Mouse (Mus musculus) limb, embryonic 14.5 days (tissue): Measurements from ENCODE around the gene B3gnt2. TPM values are rescaled to one million over a fixed set of nuclear protein-coding genes. Genes with fewer than 3 reads are reported as not detected.
A peak's percentile ranks its signal among the peaks of the same experiment; 100 is the strongest.

Experiments used
- ATAC-seq: fragments of 200-750 bp; cut with Nextera tagmentation; 2 replicates; pipeline ENCODE4 v1.8.0; 2017; ENCODE audit warnings: low read depth, moderate number of reproducible peaks, moderate TSS enrichment; ENCODE audit not compliant: low FRiP score
- DNase-seq: peaks from one replicate; pipeline ENCODE4 v3.0.0-alpha.2; 2015; ENCODE audit warnings: low spot score
- H3K27ac ChIP-seq: fragments of 300-500 bp; sonication (generic); replicated peaks from 2 replicates; pipeline ENCODE4 v1.5.1; 2014; ENCODE audit warnings: low read depth, mild to moderate bottlenecking, low read length, moderate library complexity, mixed read lengths
- H3K27me3 ChIP-seq: fragments of 300-500 bp; sonication (generic); 2 replicates; pipeline ENCODE4 v1.6.1; 2014; ENCODE audit warnings: low read length, mixed read lengths; ENCODE audit not compliant: control insufficient read depth, insufficient read depth
- H3K36me3 ChIP-seq: fragments of 300-500 bp; sonication (generic); 2 replicates; pipeline ENCODE4 v1.6.1; 2014; ENCODE audit warnings: mild to moderate bottlenecking, low read length, moderate library complexity, mixed read lengths; ENCODE audit not compliant: control insufficient read depth, insufficient read depth
- H3K4me1 ChIP-seq: fragments of 300-500 bp; sonication (generic); 2 replicates; pipeline ENCODE4 v1.6.1; 2014; ENCODE audit warnings: antibody characterized with exemption, low read length, mixed read lengths; ENCODE audit not compliant: control insufficient read depth, insufficient read depth
- H3K4me2 ChIP-seq: fragments of 300-500 bp; sonication (generic); replicated peaks from 2 replicates; pipeline ENCODE4 v1.6.1; 2014; ENCODE audit warnings: low read depth, mild to moderate bottlenecking, low read length, moderate library complexity; ENCODE audit not compliant: severe bottlenecking
- H3K4me3 ChIP-seq: fragments of 300-500 bp; sonication (generic); replicated peaks from 2 replicates; pipeline ENCODE4 v1.5.1; 2014; ENCODE audit warnings: low read length
- H3K9ac ChIP-seq: fragments of 300-500 bp; sonication (generic); 2 replicates; pipeline ENCODE4 v1.6.1; 2014; ENCODE audit warnings: mild to moderate bottlenecking, low read depth, low read length, moderate library complexity; ENCODE audit not compliant: severe bottlenecking
- H3K9me3 ChIP-seq: fragments of 300-500 bp; sonication (generic); 2 replicates; pipeline ENCODE4 v1.6.1; 2016; ENCODE audit warnings: low read length; ENCODE audit not compliant: control insufficient read depth
- POLR2A ChIP-seq: fragments of 200-500 bp; IDR thresholded peaks from 2 replicates; pipeline ENCODE4 v1.8.0; 2012; ENCODE audit warnings: inconsistent platforms, mild to moderate bottlenecking, moderate library complexity, borderline replicate concordance; ENCODE audit not compliant: insufficient read depth, insufficient read length; ENCODE audit errors: extremely low read depth
- WGBS: fragments of 180-500 bp; shearing (Covaris S2); extraction: QIAGEN DNeasy Blood & Tissue Kit; methylation state at CpG from one replicate; pipeline ENCODE4 v1.1.7; 2014; 5-methylcytosine and 5-hydroxymethylcytosine counted together
- polyA plus RNA-seq, 2 experiments: library from polyadenylated mRNA; depleted of rRNA in 1 of 2; stranded (reverse) in 1 of 2; unstranded in 1 of 2; fragments of >200 nt; fragmentation: Nextera tagmentation in 1 of 2; extraction: Ambion mirVana in 1 of 2; gene quantifications; 2 replicates each; pipeline versions ENCODE4 v1.2.1 to v1.2.3; 2012 to 2014

Gene B3gnt2
- polyA plus RNA-seq, 2 experiments = 6.2 to 9.7 TPM

DNA sequence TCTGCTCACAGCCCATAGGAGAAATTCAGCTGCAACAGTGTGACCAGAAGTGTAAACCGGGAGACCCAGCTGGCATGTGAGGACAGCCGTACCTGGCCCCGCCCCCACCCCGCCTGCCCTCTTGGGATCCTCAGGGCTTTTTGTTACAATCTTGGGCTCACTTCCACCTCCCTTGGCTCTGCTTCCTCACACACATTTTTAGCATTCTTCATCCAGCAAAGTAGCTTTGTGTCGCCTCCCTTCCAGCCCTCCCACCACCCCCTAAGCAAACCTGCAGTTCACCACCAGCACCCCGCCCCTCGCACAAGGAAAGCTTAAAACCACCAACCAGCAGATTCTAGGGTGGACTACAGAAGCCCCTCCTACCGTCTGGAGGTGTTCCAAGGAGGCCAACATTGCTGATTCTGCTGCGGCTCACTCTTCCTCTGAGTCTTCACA, 60.8 kb downstream of the B3gnt2 start:
- peak overlapping the region; percentile 63 for H3K27ac ChIP-seq
- no peaks in the 10 kb centered on the region for H3K9me3 ChIP-seq
- DNase-seq (peak; percentile 80), ATAC-seq (peak; percentile 74)
- TF ChIP-seq POLR2A = no peak
- no peaks in the 10 kb centered on the region for H3K27me3 ChIP-seq
- H3K4me1 ChIP-seq = peaks cover 14% of the 10 kb centered on the region
- no peak overlapping the region for H3K4me3 ChIP-seq
- 6% methylated on average over 8 of the region's 9 CpGs for WGBS
- peak overlapping the region; percentile 34 for H3K4me2 ChIP-seq
- no peak overlapping the region for H3K9ac ChIP-seq
- H3K36me3 ChIP-seq = no peaks in the 10 kb centered on the region

DNA sequence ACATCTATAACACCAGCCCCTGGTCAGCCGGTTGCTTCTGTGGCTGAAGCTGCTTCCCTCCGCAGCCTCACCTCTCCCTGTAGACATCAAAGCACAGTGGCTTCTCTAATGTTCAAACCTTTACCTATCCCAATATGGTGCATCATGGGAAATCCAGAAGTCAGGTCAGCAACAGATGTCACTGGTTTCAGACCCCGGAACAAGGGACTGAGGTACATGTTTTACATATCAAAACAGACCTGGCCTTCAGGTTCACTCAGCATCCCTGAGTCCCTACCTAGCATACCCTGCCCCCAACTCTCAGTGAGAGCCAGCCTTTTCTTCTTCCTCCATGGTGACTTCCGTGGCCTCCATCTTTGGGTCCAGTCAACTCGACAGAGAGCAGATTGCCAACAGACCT, 61.8 kb downstream of the B3gnt2 start:
- H3K9me3 ChIP-seq = no peaks in the 10 kb centered on the region

GRCm38 (mm10) chr11:22794734-22795133, 66.0 kb downstream of the B3gnt2 start:
- ATAC-seq (no peak), DNase-seq (no peak)
- Histone ChIP-seq H3K27ac (no peak overlapping the region), H3K9me3 (no peaks in the 10 kb centered on the region), H3K4me2 (no peak overlapping the region), H3K4me3 (no peak overlapping the region), H3K36me3 (no peaks in the 10 kb centered on the region), H3K9ac (no peak overlapping the region), H3K4me1 (peaks cover 5% of the 10 kb centered on the region), H3K27me3 (no peaks in the 10 kb centered on the region)
- 73% methylated on average over 1 of the region's 1 CpGs for WGBS
- TF ChIP-seq POLR2A = no peak

More for the DNA sequence above, 61.8 kb downstream of the B3gnt2 start:
- 67% methylated on average over 5 of the region's 5 CpGs for WGBS
- ATAC-seq (no peak), DNase-seq (no peak)
- Histone ChIP-seq H3K9ac (no peak overlapping the region), H3K4me3 (no peak overlapping the region), H3K27ac (no peak overlapping the region), H3K4me2 (no peak overlapping the region), H3K4me1 (peaks cover 14% of the 10 kb centered on the region), H3K27me3 (no peaks in the 10 kb centered on the region), H3K36me3 (no peaks in the 10 kb centered on the region)
- TF ChIP-seq POLR2A = no peak

- no peaks in the 10 kb centered on the region for H3K9me3 ChIP-seq
- H3K9ac ChIP-seq = no peak overlapping the region
- ATAC-seq (no peak), DNase-seq (no peak)
- TF ChIP-seq POLR2A = no peak
- no peaks in the 10 kb centered on the region for H3K27me3 ChIP-seq
- no peak overlapping the region for H3K4me2 ChIP-seq
- 89% methylated on average over 1 of the region's 1 CpGs for WGBS
- H3K4me1 ChIP-seq = no peaks in the 10 kb centered on the region
- H3K27ac ChIP-seq = no peak overlapping the region
- no peaks in the 10 kb centered on the region for H3K36me3 ChIP-seq
- no peak overlapping the region for H3K4me3 ChIP-seq
These were observed 66.9 kb downstream of the B3gnt2 start for GRCm38 (mm10) chr11:22793881-22794203.

DNA sequence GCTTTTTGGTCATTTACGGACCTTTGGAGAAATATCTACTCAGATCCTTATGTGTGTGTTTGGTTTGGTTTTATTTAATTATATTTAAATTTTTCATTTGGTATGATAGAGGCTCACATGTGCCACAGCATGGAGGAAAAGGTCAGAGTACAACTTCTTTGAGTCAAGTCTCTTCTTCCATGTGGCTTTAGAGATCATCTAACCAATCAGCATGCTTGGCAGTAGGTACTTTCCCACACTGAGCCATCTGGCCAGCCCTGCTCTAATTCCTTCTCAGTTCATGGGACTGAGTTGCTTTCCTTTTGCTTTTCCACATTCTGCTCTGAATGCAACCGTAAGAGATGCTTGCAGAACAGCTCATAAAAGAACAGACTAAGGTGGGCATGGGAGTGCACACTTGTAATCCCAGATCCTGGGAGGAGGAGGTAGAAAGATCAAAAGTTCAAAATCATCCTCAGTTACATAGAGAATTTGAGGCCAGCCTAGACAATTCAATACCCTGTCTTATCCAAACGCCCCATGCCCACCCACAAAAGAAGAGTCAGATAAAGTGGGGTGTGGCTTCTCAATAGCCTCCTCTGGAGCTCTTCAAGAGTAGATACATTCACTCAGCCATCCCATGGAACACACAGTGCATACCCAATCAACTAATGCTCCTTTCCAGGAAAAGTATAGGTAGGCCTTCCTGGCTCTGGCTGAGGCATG, 67.4 kb downstream of the B3gnt2 start:
- Histone ChIP-seq H3K9me3 (no peaks in the 10 kb centered on the region), H3K27me3 (no peaks in the 10 kb centered on the region), H3K4me1 (no peaks in the 10 kb centered on the region), H3K36me3 (no peaks in the 10 kb centered on the region), H3K4me3 (no peak overlapping the region), H3K4me2 (no peak overlapping the region), H3K27ac (no peak overlapping the region), H3K9ac (no peak overlapping the region)
- no peak for ATAC-seq
- TF ChIP-seq POLR2A = no peak
- WGBS = 67% methylated on average over 3 of the region's 3 CpGs
- no peak for DNase-seq
